Mouse (Mus musculus) stomach, embryonic 14.5 days (tissue): Measurements from ENCODE around the gene Ccdc38. TPM values are rescaled to one million over a fixed set of nuclear protein-coding genes. Genes with fewer than 3 reads are reported as not detected.

Source experiments
- ATAC-seq: fragments of 200-750 bp; cut with Nextera tagmentation; 2 replicates; pipeline ENCODE4 v1.8.0; 2017; ENCODE audit warnings: low read depth, moderate TSS enrichment; ENCODE audit not compliant: insufficient number of reproducible peaks, insufficient read depth, low FRiP score
- H3K27ac ChIP-seq: fragments of 300-500 bp; sonication (generic); 2 replicates; pipeline ENCODE4 v1.5.1; 2014; ENCODE audit warnings: mild to moderate bottlenecking, low read length, moderate library complexity, mixed read lengths
- H3K27me3 ChIP-seq: fragments of 300-500 bp; sonication (generic); 2 replicates; pipeline ENCODE4 v1.6.1; 2014; ENCODE audit warnings: low read length, control low read depth, mixed read lengths; ENCODE audit not compliant: control insufficient read depth, insufficient read depth
- H3K36me3 ChIP-seq: fragments of 300-500 bp; sonication (generic); 2 replicates; pipeline ENCODE4 v1.6.1; 2014; ENCODE audit warnings: mild to moderate bottlenecking, control low read depth, low read length, moderate library complexity, mixed read lengths; ENCODE audit not compliant: control insufficient read depth, insufficient read depth
- H3K4me1 ChIP-seq: fragments of 300-500 bp; sonication (generic); 2 replicates; pipeline ENCODE4 v1.6.1; 2014; ENCODE audit warnings: low read length, control low read depth, mixed read lengths; ENCODE audit not compliant: control insufficient read depth, insufficient read depth
- H3K4me2 ChIP-seq: fragments of 300-500 bp; sonication (generic); replicated peaks from 2 replicates; pipeline ENCODE4 v1.6.1; 2014; ENCODE audit warnings: low read depth, low read length, control low read depth
- H3K4me3 ChIP-seq: fragments of 300-500 bp; sonication (generic); 2 replicates; pipeline ENCODE4 v1.5.1; 2014; ENCODE audit warnings: low read depth, low read length, control low read depth
- H3K9ac ChIP-seq: fragments of 300-500 bp; sonication (generic); replicated peaks from 2 replicates; pipeline ENCODE4 v1.6.1; 2014; ENCODE audit warnings: low read depth, mild to moderate bottlenecking, control low read depth, low read length, moderate library complexity, mixed read lengths
- H3K9me3 ChIP-seq: fragments of 300-500 bp; sonication (generic); 2 replicates; pipeline ENCODE4 v1.6.1; 2016; ENCODE audit warnings: low read depth, low read length, control low read depth; ENCODE audit not compliant: control insufficient read depth
- WGBS: fragments of 180-500 bp; shearing (Covaris S2); extraction: QIAGEN DNeasy Blood & Tissue Kit; methylation state at CpG from one replicate; pipeline ENCODE4 v1.1.7; 2014; 5-methylcytosine and 5-hydroxymethylcytosine counted together
- polyA plus RNA-seq: library from polyadenylated mRNA; unstranded; fragments of >200 nt; fragmentation: Nextera tagmentation; extraction: Ambion mirVana; gene quantifications from 2 replicates; pipeline ENCODE4 v1.2.1, GENCODE M21; 2014

Ccdc38 gene
- 0.80 and 2.6 TPM in 2 replicates for polyA plus RNA-seq

- H3K36me3 ChIP-seq = no peaks in the 10 kb centered on the region
- H3K27ac ChIP-seq = no peak within 1 kb of the TSS
- H3K9ac ChIP-seq = peak within 1 kb of the TSS; percentile 3; the same call in 1 of the 2 replicates
- peak within 1 kb of the TSS; percentile 37 for H3K4me3 ChIP-seq
- ATAC-seq = no peak
- peak within 1 kb of the TSS; percentile 80 for H3K4me2 ChIP-seq
- 0 out of 2 replicates have a peak, but pooled peaks cover 4% of the 10 kb centered on the region for H3K4me1 ChIP-seq
- WGBS = 63% methylated on average over 17 of the region's 17 CpGs
- H3K27me3 ChIP-seq = no peaks in the 10 kb centered on the region
- no peaks in the 10 kb centered on the region for H3K9me3 ChIP-seq
Observed at GRCm38 (mm10) chr10:93540431-93541210, at the start of gene Ccdc38. TSS of gene Ccdc38 (plus strand) at chr10:93540632.

- 70% methylated on average over 10 of the region's 10 CpGs for WGBS
- no peaks in the 10 kb centered on the region for H3K27me3 ChIP-seq
- H3K4me1 ChIP-seq = no peaks in the 10 kb centered on the region
- H3K9ac ChIP-seq = no peak overlapping the region
- no peaks in the 10 kb centered on the region for H3K36me3 ChIP-seq
- H3K4me2 ChIP-seq = no peak overlapping the region
- no peak for ATAC-seq
- no peak overlapping the region for H3K27ac ChIP-seq
- H3K4me3 ChIP-seq = no peak overlapping the region
- H3K9me3 ChIP-seq = no peaks in the 10 kb centered on the region
Observed at GRCm38 (mm10) chr10:93500864-93501263, 39.6 kb upstream of the Ccdc38 start.

DNA sequence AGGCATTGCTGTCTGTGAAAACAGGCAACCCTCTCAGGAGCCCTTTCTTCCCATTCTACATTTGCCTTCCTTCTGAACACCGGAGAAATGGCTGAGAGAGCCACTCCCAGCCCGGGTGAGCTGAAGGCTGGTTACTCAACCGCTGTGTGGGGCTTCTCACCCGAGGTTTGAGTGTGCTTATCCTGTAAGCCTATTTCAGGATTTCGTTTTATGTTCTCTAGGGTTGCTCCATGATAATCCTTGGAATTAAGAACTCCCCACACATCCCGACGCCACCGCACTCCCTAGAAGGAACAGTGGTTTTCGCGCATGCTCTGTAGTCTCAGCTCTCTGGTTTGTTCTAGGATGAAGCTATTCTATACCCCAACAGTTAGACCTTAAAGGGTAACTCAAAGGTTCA is 39.1 kb upstream of the Ccdc38 start:
- Histone ChIP-seq H3K27me3 (no peaks in the 10 kb centered on the region), H3K4me2 (no peak overlapping the region), H3K4me1 (no peaks in the 10 kb centered on the region), H3K4me3 (no peak overlapping the region), H3K9me3 (no peaks in the 10 kb centered on the region), H3K36me3 (no peaks in the 10 kb centered on the region), H3K9ac (no peak overlapping the region), H3K27ac (no peak overlapping the region)
- no peak for ATAC-seq
- 82% methylated on average over 10 of the region's 10 CpGs for WGBS

- no peak overlapping the region for H3K4me2 ChIP-seq
- no peaks in the 10 kb centered on the region for H3K9me3 ChIP-seq
- no peak overlapping the region for H3K4me3 ChIP-seq
- no peaks in the 10 kb centered on the region for H3K27me3 ChIP-seq
- ATAC-seq = no peak
- WGBS = 70% methylated on average over 7 of the region's 7 CpGs
- H3K36me3 ChIP-seq = no peaks in the 10 kb centered on the region
- H3K4me1 ChIP-seq = no peaks in the 10 kb centered on the region
- H3K9ac ChIP-seq = no peak overlapping the region
- H3K27ac ChIP-seq = no peak overlapping the region
Observed at GRCm38 (mm10) chr10:93508383-93508970, 32.0 kb upstream of the Ccdc38 start.

DNA sequence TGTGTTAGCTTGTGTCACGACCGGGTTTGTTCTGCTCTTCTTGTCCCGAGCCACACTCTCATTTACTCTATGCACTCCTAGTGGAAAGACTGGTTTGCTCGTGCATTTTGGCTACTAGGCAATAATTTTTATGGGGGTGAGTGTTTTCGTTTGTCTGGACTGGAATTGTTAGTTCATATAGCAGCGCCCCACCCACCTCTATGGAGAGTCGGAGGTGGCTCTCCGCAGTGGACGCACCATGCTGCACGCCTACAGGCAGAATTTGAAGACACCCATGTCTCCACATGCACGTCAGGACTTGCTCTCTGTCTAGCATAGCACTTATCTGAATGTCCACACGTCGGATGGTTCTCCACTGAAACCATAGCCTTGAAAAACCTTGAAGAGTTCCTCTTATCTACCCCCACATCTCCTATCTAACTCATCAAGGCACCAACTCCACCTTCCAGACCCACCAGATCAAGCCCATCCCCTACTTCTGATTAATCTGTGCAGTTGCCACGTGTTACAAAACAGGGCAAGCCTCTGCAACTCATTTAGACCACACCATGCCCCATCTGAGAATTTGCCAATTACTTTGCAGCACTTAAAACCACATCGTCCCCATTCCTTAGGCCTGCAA is 30.8 kb upstream of the Ccdc38 start:
- H3K4me3 ChIP-seq = no peak overlapping the region
- H3K36me3 ChIP-seq = no peaks in the 10 kb centered on the region
- no peaks in the 10 kb centered on the region for H3K27me3 ChIP-seq
- H3K9me3 ChIP-seq = no peaks in the 10 kb centered on the region
- ATAC-seq = no peak
- H3K27ac ChIP-seq = no peak overlapping the region
- no peak overlapping the region for H3K4me2 ChIP-seq
- 85% methylated on average over 15 of the region's 15 CpGs for WGBS
- H3K4me1 ChIP-seq = no peaks in the 10 kb centered on the region
- H3K9ac ChIP-seq = no peak overlapping the region

DNA sequence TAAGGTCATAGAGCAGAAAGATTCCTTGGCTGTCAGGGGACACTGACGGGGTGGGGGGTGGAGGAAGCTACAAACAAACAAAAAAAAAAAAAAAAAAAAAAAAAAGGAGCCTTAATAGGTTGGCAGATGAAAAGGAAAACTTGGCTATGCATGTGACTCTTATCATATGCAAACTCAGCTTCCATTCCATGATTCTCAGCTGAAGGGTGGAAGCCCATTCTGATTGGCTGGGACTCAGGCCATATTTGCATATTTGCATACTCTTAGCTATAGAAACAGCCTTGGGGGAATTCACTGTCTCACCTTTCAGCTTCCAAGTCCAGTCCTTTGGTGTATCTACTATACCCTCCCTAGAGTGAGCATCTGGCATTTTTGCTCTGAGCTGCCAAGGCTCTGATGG is 25.0 kb upstream of the Ccdc38 start:
- Histone ChIP-seq H3K4me1 (0 out of 2 replicates have a peak, but pooled peaks cover 3% of the 10 kb centered on the region), H3K9ac (no peak overlapping the region), H3K9me3 (no peaks in the 10 kb centered on the region), H3K4me2 (no peak overlapping the region), H3K36me3 (no peaks in the 10 kb centered on the region), H3K27ac (no peak overlapping the region), H3K4me3 (no peak overlapping the region), H3K27me3 (no peaks in the 10 kb centered on the region)
- ATAC-seq = no peak
- 22% methylated on average over 1 of the region's 1 CpGs for WGBS

GRCm38 (mm10) chr10:93515927-93516326 is 24.5 kb upstream of the Ccdc38 start:
- Histone ChIP-seq H3K4me3 (no peak overlapping the region), H3K36me3 (no peaks in the 10 kb centered on the region), H3K4me1 (0 out of 2 replicates have a peak, but pooled peaks cover 3% of the 10 kb centered on the region), H3K27ac (no peak overlapping the region), H3K27me3 (no peaks in the 10 kb centered on the region), H3K9ac (no peak overlapping the region), H3K9me3 (no peaks in the 10 kb centered on the region), H3K4me2 (no peak overlapping the region)
- no peak for ATAC-seq
- WGBS = 83% methylated on average over 12 of the region's 12 CpGs

DNA sequence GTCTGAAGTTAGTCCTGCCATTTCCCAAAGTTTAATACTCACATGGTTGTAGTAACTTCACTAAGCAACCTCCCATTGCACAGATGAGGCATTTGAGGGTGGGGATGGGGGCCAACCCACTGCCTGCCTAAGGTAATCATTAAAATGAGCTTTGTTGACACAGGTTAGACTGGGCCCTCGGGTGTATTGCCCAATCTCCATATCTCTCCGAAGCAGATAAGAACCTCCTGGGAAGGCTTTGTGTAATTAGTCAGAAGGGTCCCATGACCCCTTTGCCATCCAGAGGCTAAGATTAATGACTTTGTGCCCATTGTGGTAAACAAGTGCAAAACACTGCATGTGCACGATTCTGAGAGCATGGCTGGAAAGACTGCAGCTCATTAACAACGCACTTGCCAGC is 22.7 kb upstream of the Ccdc38 start:
- H3K4me2 ChIP-seq = no peak overlapping the region
- H3K4me1 ChIP-seq = 0 out of 2 replicates have a peak, but pooled peaks cover 3% of the 10 kb centered on the region
- WGBS = 18% methylated on average over 4 of the region's 4 CpGs
- peak; percentile 75; the same call in 1 of the 2 replicates for ATAC-seq
- no peak overlapping the region for H3K27ac ChIP-seq
- no peak overlapping the region for H3K9ac ChIP-seq
- no peaks in the 10 kb centered on the region for H3K27me3 ChIP-seq
- H3K9me3 ChIP-seq = no peaks in the 10 kb centered on the region
- no peaks in the 10 kb centered on the region for H3K36me3 ChIP-seq
- H3K4me3 ChIP-seq = no peak overlapping the region
